Mouse (Mus musculus) ZHBTc4 (cell line): ENCODE measurements around the gene Zfp773.

Source experiments
- DNase-seq: peaks from one replicate; pipeline ENCODE4 v3.0.0-alpha.2; 2011; ENCODE audit warnings: low read depth, low spot score

Gene Zfp773

GRCm38 (mm10) chr7:7136379-7136866 is at the start of gene Zfp773:
Gene Zfp773, minus strand, starts transcription at chr7:7136755.
- peak; percentile 61 for DNase-seq

DNA sequence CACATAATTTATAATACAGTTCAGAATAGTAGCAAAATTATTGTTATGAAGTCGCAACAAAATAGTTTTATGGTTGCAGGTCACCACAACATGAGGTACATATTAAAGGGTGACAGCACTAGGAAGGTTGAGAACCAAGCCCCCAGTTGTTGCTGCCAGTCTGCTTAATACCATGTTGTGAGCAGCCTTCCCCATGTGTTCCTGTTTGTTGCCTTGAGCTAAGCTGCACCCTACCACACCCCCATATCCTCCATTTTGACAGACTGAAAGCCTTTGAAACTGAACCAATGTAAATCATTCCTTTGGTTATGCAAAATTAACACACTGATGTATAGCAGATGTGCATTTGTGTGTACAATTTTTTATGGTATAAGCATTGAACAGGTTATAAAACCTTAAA is 49.3 kb upstream of the Zfp773 start:
- DNase-seq, result no peak

GRCm38 (mm10) chr7:7171227-7172147 is 34.9 kb upstream of the Zfp773 start, which contains the start of gene Zfp418:
Gene Zfp418, plus strand, starts transcription at chr7:7171330.
- peak; percentile 79 for DNase-seq

DNA sequence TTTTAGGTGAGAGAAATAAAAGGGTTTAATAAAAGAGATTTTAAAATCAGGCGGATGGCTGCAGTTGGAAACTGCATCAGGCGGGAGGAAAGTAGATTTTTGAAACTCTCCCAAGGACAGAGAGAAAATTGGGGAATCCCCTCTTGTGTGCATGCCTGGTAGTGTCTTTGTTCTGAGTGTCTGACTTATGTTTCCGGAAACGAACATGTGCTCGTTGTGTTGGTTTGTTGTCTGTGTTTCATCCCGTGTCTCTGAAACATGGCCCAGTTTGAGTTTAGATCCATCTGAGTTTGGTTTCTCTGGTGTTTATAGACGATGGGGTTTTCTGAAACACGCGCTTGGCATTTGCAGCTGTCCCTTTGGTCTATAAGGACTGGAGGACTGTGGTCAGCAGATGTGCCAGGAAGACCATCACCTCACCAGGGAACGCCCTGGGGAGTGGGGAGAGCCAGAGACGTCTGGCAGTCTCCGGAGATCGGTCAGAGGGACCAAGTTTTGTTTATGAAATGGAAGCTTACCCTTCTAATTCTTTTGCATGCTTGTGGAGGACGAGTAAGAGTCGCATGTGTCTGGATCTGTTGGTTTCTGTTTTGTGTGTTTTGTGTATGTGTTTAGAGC is 9.5 kb upstream of the Zfp773 start:
- DNase-seq, result no peak

- no peak for DNase-seq
Observed at GRCm38 (mm10) chr7:7144215-7144614, 7.7 kb upstream of the Zfp773 start.

DNA sequence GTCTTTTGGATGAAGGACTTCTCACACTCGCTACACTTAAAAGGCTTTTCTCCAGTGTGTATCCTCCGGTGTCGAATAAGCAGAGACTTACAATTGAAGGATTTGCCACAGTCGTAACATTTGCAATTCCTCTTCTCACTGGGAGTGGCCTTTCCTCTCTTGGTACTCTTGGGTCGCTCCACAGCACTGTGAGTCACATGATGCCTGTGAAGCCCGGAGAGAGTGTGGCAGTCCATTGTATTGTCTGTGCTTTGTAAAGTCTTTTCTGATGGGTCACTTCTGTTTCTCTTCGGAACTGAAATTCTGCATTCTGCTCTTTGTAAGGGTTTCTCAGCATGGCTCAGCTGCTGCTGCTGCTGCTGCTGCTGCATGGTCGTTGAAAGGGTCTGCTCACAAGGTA is 3.8 kb downstream of the Zfp773 start:
- DNase-seq, result peak; percentile 89

DNA sequence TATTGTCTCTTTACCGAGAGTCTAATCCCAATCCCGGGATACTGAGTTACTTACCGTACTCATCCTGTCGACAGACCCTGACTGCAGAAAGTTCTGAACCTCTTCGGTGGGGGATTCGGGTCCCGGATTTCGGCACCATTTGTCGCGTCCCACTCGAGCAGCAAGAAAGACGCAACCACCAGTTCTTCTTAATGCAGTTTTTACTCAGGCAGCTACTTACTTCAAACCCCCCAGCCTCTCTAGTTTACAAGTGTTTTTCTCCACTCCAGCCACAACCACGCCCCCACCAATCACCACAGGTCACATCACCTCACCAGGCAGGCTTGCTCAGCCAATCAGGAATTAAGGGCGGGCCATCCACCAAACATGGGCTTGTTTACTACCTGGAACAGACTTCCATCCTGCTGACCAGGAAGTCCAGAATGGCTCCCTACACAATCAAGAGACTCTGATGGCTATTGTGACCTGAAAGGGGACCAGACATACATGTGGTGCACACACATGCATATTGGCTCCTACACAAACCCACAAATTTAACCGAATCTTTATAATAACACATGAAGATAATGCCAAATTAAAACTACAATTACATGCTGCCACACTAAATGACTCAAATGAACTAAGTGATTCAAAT is 5.9 kb downstream of the Zfp773 start:
- peak; percentile 45 for DNase-seq

GRCm38 (mm10) chr7:7121602-7121980 is 15.0 kb downstream of the Zfp773 start:
- no peak for DNase-seq

DNA sequence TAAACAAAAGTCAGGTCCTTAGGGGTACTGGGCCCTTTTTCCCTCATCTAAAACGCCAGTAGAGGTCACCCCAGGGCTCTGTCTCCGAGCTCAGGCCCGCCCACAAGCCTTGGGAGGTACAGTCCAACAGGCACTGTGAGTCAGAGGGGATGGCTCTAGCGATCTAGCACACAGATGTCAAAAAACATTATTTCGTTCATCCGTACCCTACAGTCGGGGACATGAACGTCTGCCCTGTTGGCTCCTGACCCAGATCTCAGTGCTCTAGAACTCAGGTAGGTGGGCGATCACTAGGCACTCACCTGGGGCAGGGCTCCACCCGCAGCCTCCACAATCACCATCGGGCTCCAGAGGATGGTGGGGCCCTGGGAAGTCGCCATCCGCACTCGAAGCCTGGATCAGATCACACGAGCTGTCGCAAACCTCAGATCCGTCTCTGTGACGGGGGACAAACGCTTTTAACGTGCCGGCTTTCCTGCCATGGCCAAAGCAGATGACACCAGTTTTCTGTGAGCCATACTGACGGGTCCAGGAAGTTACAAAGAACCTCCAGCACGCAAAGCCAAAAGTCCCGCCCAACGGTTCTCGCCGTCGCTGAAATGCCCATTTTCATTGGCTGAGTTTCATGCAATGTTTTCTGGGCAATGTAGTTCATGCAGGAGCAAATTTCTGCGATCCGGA is 15.5 kb downstream of the Zfp773 start, which contains the start of gene Zfp954:
TSS of gene Zfp954 (minus strand) at position 568 of the 681 bp plus-strand sequence.
- DNase-seq, result peak; percentile 94

DNA sequence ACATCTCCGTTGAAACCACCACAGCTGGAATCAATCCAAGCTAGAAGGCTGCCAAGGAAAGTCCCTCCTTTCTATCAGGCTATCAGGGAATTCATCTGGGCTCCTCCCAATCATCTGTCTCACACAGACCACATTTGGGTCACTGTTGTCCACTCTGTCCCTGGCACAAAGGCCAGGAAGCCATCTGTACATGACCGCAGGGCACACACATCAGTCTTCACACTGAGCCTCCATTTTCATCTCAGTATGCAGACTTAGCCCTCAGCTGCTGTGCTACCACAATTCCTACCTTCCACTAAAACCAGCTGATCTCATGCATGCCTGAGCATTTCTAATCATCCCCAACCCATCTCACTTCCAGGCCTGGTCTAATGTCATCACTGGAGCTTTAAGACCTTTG is 18.1 kb downstream of the Zfp773 start:
- DNase-seq, result no peak

GRCm38 (mm10) chr7:7108501-7108900 is 28.1 kb downstream of the Zfp773 start:
- DNase-seq, result peak; percentile 68
